Mouse (Mus musculus) retina, embryonic 14.5 days (tissue): Measurements from ENCODE around the gene Dync1i1.
A peak's percentile ranks its signal among the peaks of the same experiment; 100 is the strongest.

Experiments used
- DNase-seq: peaks from one replicate; pipeline ENCODE4 v3.0.0-alpha.2; 2015; ENCODE audit warnings: low spot score

Gene Dync1i1

DNA sequence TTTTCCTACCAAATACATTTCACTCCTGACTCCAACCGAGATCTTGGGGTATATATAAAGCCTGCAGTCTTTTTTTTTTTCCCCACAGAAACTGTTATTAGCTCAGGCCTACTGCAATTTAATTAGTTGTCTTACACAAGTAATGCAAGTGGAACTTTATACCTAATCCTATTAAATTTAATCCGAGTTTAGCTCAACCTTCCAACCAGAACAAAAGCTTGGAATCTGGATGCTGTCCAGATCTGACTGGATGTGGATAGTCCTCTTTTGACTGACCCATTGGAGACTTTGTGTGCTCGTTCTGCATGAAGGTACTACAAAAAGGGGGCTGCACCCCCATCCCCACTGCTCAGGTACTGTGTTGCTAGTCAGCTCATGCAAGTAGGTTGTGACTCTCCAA is 328.5 kb downstream of the Dync1i1 start:
- DNase-seq, result peak; percentile 23

DNA sequence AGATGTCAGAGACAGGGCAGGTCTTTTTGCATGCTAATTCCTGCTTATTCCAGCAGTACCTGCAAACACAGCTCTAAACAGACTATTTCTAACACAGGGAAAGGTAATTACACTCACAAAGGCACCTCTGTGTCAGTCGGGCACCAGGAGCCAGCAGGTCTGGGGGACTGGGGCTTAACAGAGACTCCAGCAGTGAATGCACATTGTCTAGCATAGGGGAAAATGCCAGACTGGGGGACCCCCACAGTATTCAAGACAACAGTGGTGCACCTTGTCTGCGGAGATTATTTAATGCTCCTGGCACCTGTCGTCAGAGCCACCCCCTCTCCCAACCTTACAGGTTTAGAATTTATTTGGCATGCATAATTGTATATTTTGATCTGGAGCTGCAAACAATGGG is 333.1 kb downstream of the Dync1i1 start:
- DNase-seq, result no peak

DNA sequence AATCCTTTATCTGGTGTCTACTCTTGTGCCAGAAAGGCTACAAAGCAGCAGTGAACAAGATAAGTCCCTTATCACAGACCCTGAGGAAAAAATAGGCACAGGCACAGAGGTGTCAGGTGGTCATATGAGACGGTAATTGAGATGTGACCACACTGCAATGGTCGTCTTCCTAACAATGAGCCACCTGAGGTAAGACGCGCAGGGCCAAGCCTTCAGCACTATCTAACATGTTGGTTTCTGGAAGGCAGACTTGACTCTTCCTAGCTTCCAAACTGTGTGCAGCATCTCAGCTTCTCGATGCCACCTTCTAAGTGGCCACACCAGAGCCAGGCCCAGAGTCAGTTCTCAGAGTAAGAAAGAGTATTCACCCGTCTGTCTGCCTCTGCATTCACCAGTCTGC is 341.8 kb downstream of the Dync1i1 start:
- no peak for DNase-seq

DNA sequence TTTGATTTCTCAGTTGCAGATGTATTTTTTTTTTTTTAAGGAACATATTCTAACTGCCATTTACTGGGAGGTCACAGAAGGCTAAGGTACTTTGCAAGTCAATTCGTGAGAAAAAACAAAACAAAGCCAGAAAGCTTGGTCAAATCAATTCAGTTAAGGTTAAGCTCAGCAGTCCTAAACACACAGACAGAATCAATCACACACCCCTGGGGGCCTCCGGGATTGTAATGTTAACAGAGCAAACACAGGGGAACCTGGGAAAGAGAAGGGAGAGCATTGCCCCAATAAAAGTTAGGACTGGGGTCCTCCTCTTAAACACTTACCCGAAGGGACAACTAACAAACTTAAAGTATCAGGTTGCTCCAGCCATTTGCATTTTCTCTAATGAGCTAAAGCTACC is 344.6 kb downstream of the Dync1i1 start:
- no peak for DNase-seq

DNA sequence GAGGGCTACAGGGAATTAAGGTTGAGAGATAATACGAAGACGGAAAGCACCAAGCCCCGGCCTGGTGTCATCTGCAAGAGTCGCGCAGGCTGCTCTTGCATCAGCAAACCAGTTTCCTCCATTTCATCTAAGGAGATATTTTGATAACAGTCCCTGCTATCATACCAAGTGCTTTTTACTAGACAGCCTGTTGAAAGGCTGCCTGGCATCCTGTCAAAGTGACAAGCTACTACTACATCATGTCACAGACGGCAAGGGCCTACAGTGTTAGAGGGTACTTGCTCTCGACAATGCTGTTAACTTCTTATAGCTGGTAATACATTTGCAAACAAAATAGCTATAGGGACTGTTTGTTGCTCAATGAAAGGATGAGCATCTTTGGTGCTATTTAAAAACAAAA is 345.6 kb downstream of the Dync1i1 start:
- DNase-seq, result no peak

DNA sequence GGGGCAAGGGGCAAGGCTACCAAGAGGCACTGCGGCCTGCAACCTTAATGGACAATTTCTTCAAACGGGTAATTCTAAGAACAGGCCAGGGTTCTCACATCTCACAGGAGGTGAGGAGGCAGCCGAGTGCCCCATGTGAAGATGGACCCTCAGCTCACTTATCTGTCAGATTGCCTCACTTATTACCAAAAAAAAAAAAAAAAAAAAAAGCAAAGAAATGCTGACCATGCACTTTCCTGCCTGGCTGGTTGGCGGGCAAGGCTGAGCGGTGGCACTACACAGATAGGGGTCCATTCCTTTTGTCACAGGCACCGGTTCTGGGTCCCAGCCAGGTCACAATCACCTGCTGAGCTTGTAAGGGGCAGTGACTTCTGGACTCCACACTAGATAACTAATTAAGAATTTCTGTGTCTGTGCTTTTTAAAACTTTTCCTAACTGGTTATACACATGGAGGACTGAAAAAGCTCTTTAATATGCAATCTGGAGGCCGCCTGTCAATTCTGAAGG is 350.6 kb downstream of the Dync1i1 start:
- no peak for DNase-seq

DNA sequence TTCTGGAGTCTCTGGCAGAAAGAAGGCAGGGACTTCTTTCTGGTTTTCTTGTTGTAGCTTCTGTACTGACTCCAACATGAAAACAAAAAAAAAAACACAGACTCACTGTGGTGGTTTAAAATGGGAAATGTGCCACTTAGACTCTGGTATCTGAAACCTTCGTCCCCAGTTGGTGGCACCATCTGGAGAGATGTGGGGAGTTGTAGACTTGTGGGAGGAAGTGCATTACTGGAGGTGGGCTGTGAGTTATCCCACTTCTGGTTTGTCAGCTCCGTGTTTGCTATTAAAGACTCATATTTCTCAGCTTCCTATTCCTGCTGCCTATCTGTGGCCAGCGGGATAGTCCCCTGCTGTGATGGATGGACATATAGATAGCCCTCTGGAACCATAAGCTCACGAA is 351.8 kb downstream of the Dync1i1 start:
- no peak for DNase-seq
